Mouse (Mus musculus) erythroblast, embryonic 14.5 days (primary cell): ENCODE data around the gene Kdelr3.

Experiments used
- GATA1 ChIP-seq: IDR thresholded peaks from 2 replicates; pipeline ENCODE4 v1.6.1; 2012; ENCODE audit warnings: low read length, inconsistent platforms, mixed read lengths
- TAL1 ChIP-seq: IDR thresholded peaks from 3 replicates; pipeline ENCODE4 v1.6.1; 2012; ENCODE audit warnings: low read length, inconsistent platforms, mixed read lengths

DNA sequence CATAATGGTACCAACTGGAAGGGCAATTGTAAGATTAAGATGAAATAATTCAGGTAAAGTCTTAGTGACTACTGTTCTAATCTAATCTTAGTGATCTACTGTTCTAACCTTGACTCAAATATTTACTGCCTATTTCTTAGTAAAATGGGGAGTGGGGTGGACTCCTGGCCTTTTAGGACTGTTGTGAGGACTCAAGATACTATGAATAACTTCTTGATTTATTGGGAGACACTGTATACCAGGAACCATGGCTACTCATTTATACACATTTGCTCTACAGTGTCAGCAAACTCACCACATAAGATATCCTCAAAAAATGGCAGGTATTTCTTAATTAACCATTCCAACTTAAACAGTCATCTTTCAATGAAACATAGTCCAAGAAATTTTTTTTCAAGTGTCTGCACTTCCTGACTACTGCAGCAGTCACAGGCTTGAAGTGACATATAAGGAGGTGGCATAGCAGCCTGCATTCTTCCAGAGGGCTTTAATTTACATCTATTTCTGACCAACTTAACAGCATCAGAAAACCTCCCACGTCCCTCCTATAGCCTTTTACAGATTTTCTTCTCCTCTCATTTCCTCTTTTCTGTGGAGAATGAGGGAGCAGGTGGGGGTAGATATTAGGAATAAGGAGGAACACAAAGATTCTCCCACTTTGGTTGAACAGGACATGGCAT, 59.5 kb downstream of the Kdelr3 start:
- TF ChIP-seq TAL1, result no peak
- TF ChIP-seq GATA1, result no peak
